In genomic region chr16:27389534-27390282, GRCm38 (mm10) we compare ENCODE assay signal across 8 mouse cellular contexts. TPM values are rescaled to one million over a fixed set of nuclear protein-coding genes. Genes with fewer than 3 reads are reported as not detected.
A peak's percentile ranks its signal among the peaks of the same experiment; 100 is the strongest.
DNase-seq lines count a peak whose midpoint lies in the region; ATAC-seq and TF ChIP-seq lines count a peak whose summit lies in the region.

No protein-coding gene starts in this region.

- peak overlapping the region; percentile 90 for H3K9ac ChIP-seq in kidney, embryonic 15.5 days

- 35% methylated on average over 7 of the region's 7 CpGs for WGBS in spleen, adult 2 months
- 26% methylated on average over 7 of the region's 7 CpGs for WGBS in kidney, embryonic 15.5 days
- WGBS in macrophage (ENCODE audit: missing documents): 35% methylated on average over 7 of the region's 7 CpGs

- H3K9me3 ChIP-seq in kidney, embryonic 15.5 days (replicated peaks): no peaks in the 10 kb centered on the region

- ATAC-seq in kidney, embryonic 15.5 days (replicated peaks; ENCODE audit: low FRiP score): peak; percentile 1; the same call in 1 of the 2 replicates
- ATAC-seq in erythroid progenitor cell, adult 5-6 weeks (replicated peaks; ENCODE audit: low FRiP score, poor library complexity, severe bottlenecking): no peak

- peaks cover 57% of the 10 kb centered on the region for H3K79me2 ChIP-seq in macrophage (ENCODE audit: inconsistent target)

- no peak for TF ChIP-seq CTCF in spleen, adult 2 months (IDR thresholded peaks at IDR 0.05; ENCODE audit: extremely low read depth, insufficient read depth, insufficient read length, insufficient replicate concordance)

- peaks cover 2% of the 10 kb centered on the region; the same call in 1 of the 2 replicates for H3K36me3 ChIP-seq in spleen, adult 2 months (ENCODE audit: control insufficient read depth, insufficient read depth, low read length)
- H3K36me3 ChIP-seq in kidney, embryonic 15.5 days: no peaks in the 10 kb centered on the region
- no peaks in the 10 kb centered on the region for H3K36me3 ChIP-seq in macrophage (ENCODE audit: inconsistent target)

- H3K4me3 ChIP-seq in spleen, adult 2 months (ENCODE audit: extremely low read depth, insufficient read depth, insufficient read length): peak overlapping the region; percentile 75
- H3K4me3 ChIP-seq in kidney, embryonic 15.5 days (replicated peaks): peak overlapping the region; percentile 82
- H3K4me3 ChIP-seq in macrophage (ENCODE audit: inconsistent target): peak overlapping the region; percentile 65

- no peaks in the 10 kb centered on the region for H3K27me3 ChIP-seq in spleen, adult 2 months (ENCODE audit: control insufficient read depth, insufficient read depth, low read length)
- H3K27me3 ChIP-seq in kidney, embryonic 15.5 days: no peaks in the 10 kb centered on the region

- no peak for DNase-seq in spleen, adult 2 months (ENCODE audit: low read depth in 1 of 2, low spot score in 2 of 2)
- DNase-seq in spleen, postnatal 36 days (ENCODE audit: low spot score in 2 of 2): no peak
- peak; percentile 19 for DNase-seq in cerebellum, adult 8-10 months
- DNase-seq in gastrocnemius, postnatal 25 days: peak; percentile 18
- no peak for DNase-seq in frontal cortex, adult 2 months (ENCODE audit: extremely low spot score in 1 of 2, low spot score in 1 of 2)

- peak overlapping the region; percentile 97 for H3K27ac ChIP-seq in spleen, adult 2 months (ENCODE audit: insufficient read depth, low read length)
- peak overlapping the region; percentile 98 for H3K27ac ChIP-seq in kidney, embryonic 15.5 days
- H3K27ac ChIP-seq in macrophage: peak overlapping the region; percentile 75

- no peak for TF ChIP-seq POLR2A in spleen, adult 2 months (IDR thresholded peaks at IDR 0.05; ENCODE audit: low read depth, low read length)

- peaks cover 12% of the 10 kb centered on the region for H3K4me1 ChIP-seq in spleen, adult 2 months (ENCODE audit: control insufficient read depth, insufficient read depth, insufficient read length)
- peaks cover 15% of the 10 kb centered on the region for H3K4me1 ChIP-seq in kidney, embryonic 15.5 days

- peak overlapping the region; percentile 66 for H3K4me2 ChIP-seq in kidney, embryonic 15.5 days

RNA-seq across cellular contexts. Expression of gene Ccdc50, which starts 1.0 kb away (rescaled TPM):
- polyA plus RNA-seq in spleen, adult 2 months (2012; rRNA removed): 15.1 and 16.2 TPM in 2 replicates
- 10 to 100 TPM; 51.8 to 71.9 TPM for total RNA-seq in gastrocnemius, postnatal 25 days (2021)
- 47.4 and 51.0 TPM in 2 replicates for polyA plus RNA-seq in kidney, embryonic 15.5 days (2015; fragmentation: Nextera tagmentation; extraction: Ambion mirVana)
- total RNA-seq in macrophage (2018; cell fraction: chromatin; rRNA removed): 100 to 1,000 TPM; 147 to 685 (median 358) TPM
- total RNA-seq in macrophage (2018; cell fraction: cytosol; rRNA removed): 100 to 1,000 TPM in 11 of 26 experiments, 10 to 100 TPM in 15; 68.0 to 172 (median 90.9) TPM
- 100 to 1,000 TPM; 147 to 458 (median 200) TPM for total RNA-seq in macrophage (2018; cell fraction: nucleus; rRNA removed)
- 48.3 to 72.4 TPM (median 53.0 TPM) in 3 replicates for polyA plus RNA-seq in macrophage (2018)
- 19.8 and 37.3 TPM in 2 replicates for total RNA-seq in erythroid progenitor cell, adult 5-6 weeks (2015; ENCODE audit: low replicate concordance)
- total RNA-seq in erythroid progenitor cell, adult 5-6 weeks (2017; ENCODE audit: low replicate concordance): 7.6 and 10.8 TPM in 2 replicates
- polyA plus RNA-seq in frontal cortex, adult 2 months (2012; rRNA removed): 27.3 and 30.5 TPM in 2 replicates

RNA-seq across cellular contexts. Expression of gene Uts2b, which starts 19.7 kb away (rescaled TPM):
- polyA plus RNA-seq in spleen, adult 2 months (2012; rRNA removed): not detected in 2 replicates
- total RNA-seq in gastrocnemius, postnatal 25 days (2021): not detected
- polyA plus RNA-seq in kidney, embryonic 15.5 days (2015; fragmentation: Nextera tagmentation; extraction: Ambion mirVana): not detected in 2 replicates
- not detected for total RNA-seq in macrophage (2018; cell fraction: chromatin; rRNA removed)
- total RNA-seq in macrophage (2018; cell fraction: cytosol; rRNA removed): under 1 TPM in 1 of 26 experiments, not detected in 25; 0.15 TPM
- under 1 TPM in 1 of 26 experiments, not detected in 25; 0.72 TPM for total RNA-seq in macrophage (2018; cell fraction: nucleus; rRNA removed)
- not detected in 3 replicates for polyA plus RNA-seq in macrophage (2018)
- total RNA-seq in erythroid progenitor cell, adult 5-6 weeks (2015; ENCODE audit: low replicate concordance): not detected in 2 replicates
- total RNA-seq in erythroid progenitor cell, adult 5-6 weeks (2017; ENCODE audit: low replicate concordance): not detected in 2 replicates
- not detected in 2 replicates for polyA plus RNA-seq in frontal cortex, adult 2 months (2012; rRNA removed)

Comparison
In these comparisons a context has a peak if more than half of its experiments do, and no peak if none do; other contexts are left out.
1. DNase-seq: peak in cerebellum, adult 8-10 months (single experiment) and gastrocnemius, postnatal 25 days (single experiment); none in spleen, adult 2 months (0 of 2), spleen, postnatal 36 days (0 of 2) and frontal cortex, adult 2 months (0 of 2).
2. Peak in every context shown above with its lines, with median percentiles within 50 percentile points of each other: H3K27ac ChIP-seq and H3K4me3 ChIP-seq.